Mouse (Mus musculus) erythroblast, embryonic 14.5 days (primary cell): ENCODE results near the gene Lrrc49.

Source experiments
- GATA1 ChIP-seq: IDR thresholded peaks from 2 replicates; pipeline ENCODE4 v1.6.1; 2012; ENCODE audit warnings: low read length, inconsistent platforms, mixed read lengths
- TAL1 ChIP-seq: IDR thresholded peaks from 3 replicates; pipeline ENCODE4 v1.6.1; 2012; ENCODE audit warnings: low read length, inconsistent platforms, mixed read lengths

GRCm38 (mm10) chr9:60693986-60694385 is 6.0 kb upstream of the Lrrc49 start:
- TF ChIP-seq GATA1: no peak
- TF ChIP-seq TAL1: no peak
